Mouse (Mus musculus) neural tube, embryonic 11.5 days (tissue): ENCODE results near the gene Tex33. TPM values are rescaled to one million over a fixed set of nuclear protein-coding genes. Genes with fewer than 3 reads are reported as not detected.

Experiments used
- ATAC-seq: fragments of 200-750 bp; cut with Nextera tagmentation; 2 replicates; pipeline ENCODE4 v1.8.0; 2017; ENCODE audit warnings: moderate number of reproducible peaks, mild to moderate bottlenecking, moderate TSS enrichment, moderate library complexity; ENCODE audit not compliant: insufficient read depth, low FRiP score, low TSS enrichment
- DNase-seq: peaks from one replicate; pipeline ENCODE4 v3.0.0-alpha.2; 2015; ENCODE audit warnings: low spot score
- H3K27ac ChIP-seq: fragments of 300-500 bp; sonication (generic); 2 replicates; pipeline ENCODE4 v1.5.1; 2014; ENCODE audit warnings: low read depth, mild to moderate bottlenecking, low read length
- H3K27me3 ChIP-seq: fragments of 300-500 bp; sonication (generic); 2 replicates; pipeline ENCODE4 v1.6.1; 2014; ENCODE audit warnings: mild to moderate bottlenecking, low read length, mixed read lengths; ENCODE audit not compliant: control insufficient read depth, insufficient read depth
- H3K36me3 ChIP-seq: fragments of 300-500 bp; sonication (generic); 2 replicates; pipeline ENCODE4 v1.6.1; 2014; ENCODE audit warnings: mild to moderate bottlenecking, low read length, moderate library complexity, mixed read lengths; ENCODE audit not compliant: control insufficient read depth, insufficient read depth
- H3K4me1 ChIP-seq: fragments of 300-500 bp; sonication (generic); 2 replicates; pipeline ENCODE4 v1.6.1; 2014; ENCODE audit warnings: low read length, mixed read lengths; ENCODE audit not compliant: control insufficient read depth, insufficient read depth
- H3K4me2 ChIP-seq: fragments of 300-500 bp; sonication (generic); 2 replicates; pipeline ENCODE4 v1.6.1; 2014; ENCODE audit warnings: low read depth, mild to moderate bottlenecking, moderate library complexity
- H3K4me3 ChIP-seq: fragments of 300-500 bp; sonication (generic); 2 replicates; pipeline ENCODE4 v1.5.1; 2014; ENCODE audit warnings: low read depth, low read length
- H3K9ac ChIP-seq: fragments of 300-500 bp; sonication (generic); 2 replicates; pipeline ENCODE4 v1.6.1; 2014; ENCODE audit warnings: mild to moderate bottlenecking, low read length
- H3K9me3 ChIP-seq: fragments of 300-500 bp; sonication (generic); 2 replicates; pipeline ENCODE4 v1.6.1; 2016; ENCODE audit warnings: low read length; ENCODE audit not compliant: control insufficient read depth
- WGBS: fragments of 180-500 bp; shearing (Covaris S2); extraction: QIAGEN DNeasy Blood & Tissue Kit; methylation state at CpG from one replicate; pipeline ENCODE4 v1.1.7; 2014; 5-methylcytosine and 5-hydroxymethylcytosine counted together
- polyA plus RNA-seq: library from polyadenylated mRNA; unstranded; fragments of >200 nt; fragmentation: Nextera tagmentation; extraction: Ambion mirVana; gene quantifications from 2 replicates; pipeline ENCODE4 v1.2.1, GENCODE M21; 2014

The Tex33 gene
- polyA plus RNA-seq, 1 experiment from 2014 or later, result not detected

DNA sequence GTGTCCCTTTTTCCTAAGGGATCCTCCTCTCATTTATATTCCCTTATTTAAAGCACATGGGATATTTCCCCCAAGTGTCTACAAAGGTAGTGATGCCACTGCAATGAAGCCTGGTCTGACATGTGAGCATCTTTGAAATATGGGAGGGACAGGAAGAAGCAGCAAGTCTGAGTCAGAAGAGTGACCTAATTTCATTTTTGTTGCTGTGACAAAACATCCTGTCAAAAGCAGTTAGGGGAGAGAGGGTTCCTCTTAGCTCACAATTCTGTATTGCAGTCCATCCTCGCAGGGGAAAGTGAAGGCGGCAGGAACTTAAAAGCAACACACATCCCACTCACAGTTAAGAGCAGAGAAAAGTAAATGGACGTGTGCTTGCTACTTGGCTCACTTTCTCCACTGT, 4.9 kb downstream of the Tex33 start:
- Histone ChIP-seq H3K36me3 (no peaks in the 10 kb centered on the region), H3K27ac (no peak overlapping the region), H3K4me3 (no peak overlapping the region), H3K9me3 (no peaks in the 10 kb centered on the region), H3K9ac (no peak overlapping the region), H3K4me2 (no peak overlapping the region), H3K27me3 (no peaks in the 10 kb centered on the region), H3K4me1 (no peaks in the 10 kb centered on the region)
- no peak for ATAC-seq
- WGBS, result 73% methylated on average over 3 of the region's 3 CpGs
- DNase-seq, result no peak

DNA sequence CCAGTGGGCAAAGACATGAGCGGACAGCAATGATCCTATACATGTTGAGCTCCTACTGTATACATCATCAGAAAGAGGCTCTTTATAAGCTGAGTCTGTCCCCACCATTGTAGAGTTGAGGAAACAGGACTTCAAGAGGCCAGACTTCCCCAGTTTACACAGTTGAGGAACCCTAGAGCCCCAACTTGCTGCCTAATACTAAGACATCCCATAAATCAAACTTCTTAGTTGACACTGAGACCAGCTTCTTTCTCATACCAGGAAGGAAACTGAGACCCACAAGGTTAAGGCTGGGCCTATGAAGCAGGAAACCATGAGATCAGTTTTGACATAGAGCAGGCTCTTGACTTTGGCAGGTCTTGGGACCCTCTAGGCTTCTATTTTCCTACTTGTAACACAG, 10.1 kb downstream of the Tex33 start:
- Histone ChIP-seq H3K9ac (no peak overlapping the region), H3K27ac (no peak overlapping the region), H3K36me3 (no peaks in the 10 kb centered on the region), H3K9me3 (no peaks in the 10 kb centered on the region), H3K4me2 (no peak overlapping the region), H3K4me3 (no peak overlapping the region), H3K27me3 (no peaks in the 10 kb centered on the region), H3K4me1 (no peaks in the 10 kb centered on the region)
- ATAC-seq (no peak), DNase-seq (no peak)
- WGBS, result 89% methylated on average over 1 of the region's 1 CpGs

DNA sequence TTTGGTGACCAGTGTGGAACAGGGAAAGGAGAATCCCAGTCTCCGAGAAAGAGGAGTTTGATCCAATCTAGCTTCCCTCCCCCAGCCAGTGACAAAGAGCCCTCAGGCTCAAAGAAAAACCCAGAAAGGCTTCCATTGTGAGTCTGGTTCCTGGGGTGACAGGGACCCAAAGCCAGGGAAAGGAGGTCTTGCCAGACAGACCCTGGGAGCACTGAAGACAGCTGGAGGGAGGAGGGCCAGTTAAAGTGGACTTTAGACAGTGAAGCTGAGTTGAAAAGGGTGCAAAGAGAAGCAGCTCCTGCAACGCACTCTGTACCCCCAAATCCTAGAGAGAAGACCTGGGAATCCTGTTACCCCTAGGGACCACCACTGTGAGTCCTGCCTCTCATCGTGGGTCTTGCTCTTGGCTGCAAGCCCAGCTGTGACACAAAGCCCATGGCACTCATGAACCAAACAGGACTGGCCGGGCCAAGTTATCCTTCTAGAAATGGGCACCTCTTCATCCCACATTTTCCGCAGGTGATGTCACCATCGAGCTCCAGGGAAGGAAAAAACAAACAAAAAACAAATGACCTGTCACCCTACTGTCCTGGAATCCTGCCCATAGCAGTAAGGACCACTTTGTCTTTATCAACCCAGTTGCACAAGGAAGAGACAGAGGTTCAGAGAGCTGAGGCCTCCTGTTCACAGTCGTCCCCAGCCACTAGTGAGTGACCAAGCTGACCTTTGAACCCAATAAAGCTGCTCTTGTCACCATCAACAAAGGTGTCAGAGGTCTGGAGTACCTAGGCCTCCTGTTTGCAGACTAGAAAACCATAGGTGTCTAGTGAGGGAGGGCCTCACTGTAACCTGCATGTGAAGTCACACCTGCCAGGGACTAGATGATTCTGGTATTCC, 11.2 kb downstream of the Tex33 start:
- H3K9ac ChIP-seq, result no peak overlapping the region
- no peaks in the 10 kb centered on the region for H3K36me3 ChIP-seq
- H3K4me1 ChIP-seq, result no peaks in the 10 kb centered on the region
- DNase-seq (no peak), ATAC-seq (no peak)
- no peaks in the 10 kb centered on the region for H3K27me3 ChIP-seq
- H3K4me3 ChIP-seq, result no peak overlapping the region
- no peaks in the 10 kb centered on the region for H3K9me3 ChIP-seq
- H3K4me2 ChIP-seq, result no peak overlapping the region
- no peak overlapping the region for H3K27ac ChIP-seq
- 74% methylated on average over 7 of the region's 7 CpGs for WGBS

DNA sequence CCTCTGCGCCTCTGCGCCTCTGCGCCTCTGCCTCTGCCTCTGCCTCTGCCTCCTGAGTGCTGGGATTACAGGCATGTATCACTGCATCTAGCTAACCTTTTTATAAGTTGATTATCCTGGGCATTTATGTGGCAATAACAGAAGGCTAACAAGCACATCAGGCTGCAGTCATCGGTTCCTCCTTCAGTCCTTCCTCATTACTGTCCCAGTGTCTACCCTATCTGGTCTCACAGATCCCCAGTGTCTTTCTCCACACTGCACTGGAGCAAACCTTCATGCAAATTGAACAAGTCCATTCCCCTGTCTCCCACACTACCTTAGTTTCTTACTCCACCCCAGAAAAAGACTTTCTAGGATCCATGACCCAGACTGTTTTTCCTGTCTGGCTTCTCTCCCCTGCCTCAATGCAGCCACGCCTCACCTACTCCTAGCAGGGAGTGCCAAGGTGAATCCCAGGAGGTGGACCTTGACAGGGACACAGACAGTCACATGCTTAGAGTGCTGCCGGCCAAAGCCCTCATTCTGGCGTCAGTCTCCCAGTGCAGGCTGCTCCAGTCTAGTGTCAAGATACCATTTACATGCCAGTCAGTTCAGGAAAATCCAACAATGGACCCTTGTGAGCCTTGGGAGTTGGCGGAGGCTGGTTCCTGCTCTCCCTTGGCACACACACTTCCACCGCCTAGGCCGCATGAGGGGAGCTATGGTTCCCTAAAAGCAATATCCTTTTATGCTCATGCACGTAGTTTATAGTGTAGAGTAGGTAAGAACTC, 12.1 kb downstream of the Tex33 start:
- H3K27ac ChIP-seq, result no peak overlapping the region

DNA sequence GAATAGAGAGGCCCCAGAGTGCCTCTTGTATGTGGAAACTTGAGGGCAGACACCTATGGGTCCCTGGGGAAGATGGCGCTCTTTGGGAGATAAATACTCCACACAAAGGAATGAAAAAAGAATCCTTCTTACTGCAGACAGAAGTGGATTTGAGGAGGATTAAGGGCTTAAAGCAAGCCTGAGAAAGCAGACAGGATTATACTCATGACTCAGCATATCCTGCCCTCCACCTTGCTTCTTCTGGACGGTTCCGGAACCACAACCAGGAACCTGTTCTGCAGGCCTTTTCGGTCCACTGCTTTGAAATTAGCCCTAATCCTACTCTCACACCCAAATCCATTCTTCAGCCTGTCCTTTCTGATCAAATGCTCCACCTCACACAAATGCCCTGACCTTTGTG, 13.6 kb downstream of the Tex33 start:
- DNase-seq (no peak), ATAC-seq (no peak)
- no peaks in the 10 kb centered on the region for H3K27me3 ChIP-seq
- WGBS, result 96% methylated on average over 4 of the region's 4 CpGs
- H3K4me3 ChIP-seq, result no peak overlapping the region
- H3K9ac ChIP-seq, result no peak overlapping the region
- no peaks in the 10 kb centered on the region for H3K9me3 ChIP-seq
- H3K36me3 ChIP-seq, result no peaks in the 10 kb centered on the region
- no peak overlapping the region for H3K4me2 ChIP-seq
- no peaks in the 10 kb centered on the region for H3K4me1 ChIP-seq
- H3K27ac ChIP-seq, result no peak overlapping the region

More for the DNA sequence above, 12.1 kb downstream of the Tex33 start:
- Histone ChIP-seq H3K9ac (no peak overlapping the region), H3K9me3 (no peaks in the 10 kb centered on the region), H3K4me3 (no peak overlapping the region), H3K4me1 (no peaks in the 10 kb centered on the region), H3K27me3 (no peaks in the 10 kb centered on the region), H3K36me3 (no peaks in the 10 kb centered on the region), H3K4me2 (no peak overlapping the region)
- ATAC-seq (no peak), DNase-seq (no peak)
- WGBS, result 88% methylated on average over 11 of the region's 11 CpGs

DNA sequence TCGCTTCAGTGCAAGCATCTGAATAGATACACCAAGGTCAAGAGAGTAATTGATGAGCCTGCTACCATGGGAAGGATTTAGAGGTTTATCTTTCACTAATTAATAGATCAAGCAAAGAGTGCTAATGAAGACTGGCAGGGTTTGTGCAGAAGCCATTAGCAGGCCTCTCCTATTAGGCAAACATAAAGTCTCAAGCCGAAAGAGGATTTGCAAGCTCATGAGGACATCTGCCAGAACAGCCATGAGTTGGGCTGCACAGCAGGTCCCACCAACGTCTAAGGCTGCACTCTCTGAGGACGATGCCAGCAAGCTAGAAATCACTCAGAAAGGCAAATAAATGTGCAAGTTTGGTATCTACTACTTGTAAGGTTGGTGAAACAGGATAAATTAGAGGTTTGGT, 15.0 kb downstream of the Tex33 start:
- Histone ChIP-seq H3K9me3 (no peaks in the 10 kb centered on the region), H3K4me3 (no peak overlapping the region), H3K27ac (no peak overlapping the region), H3K4me2 (no peak overlapping the region), H3K9ac (no peak overlapping the region), H3K4me1 (no peaks in the 10 kb centered on the region), H3K27me3 (no peaks in the 10 kb centered on the region), H3K36me3 (no peaks in the 10 kb centered on the region)
- 83% methylated on average over 4 of the region's 4 CpGs for WGBS
- DNase-seq (no peak), ATAC-seq (no peak)

DNA sequence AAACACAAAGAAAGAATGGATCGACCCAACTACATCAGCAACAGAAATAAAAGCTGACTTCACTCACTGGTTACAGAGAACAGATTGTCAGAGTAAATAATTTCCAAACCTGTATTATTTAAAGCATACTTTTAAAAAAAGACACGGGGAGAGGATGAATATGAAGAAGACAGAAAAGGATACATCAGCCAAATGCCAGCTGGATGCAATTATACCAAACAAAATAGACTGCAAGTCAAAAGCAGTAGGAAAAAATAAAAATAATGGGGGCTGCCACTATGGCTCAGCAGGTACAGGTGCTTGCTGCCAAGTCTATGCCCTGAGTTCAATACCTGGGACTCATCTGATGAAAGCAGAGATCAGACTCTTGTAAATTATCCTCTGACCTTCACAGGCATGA, 15.5 kb downstream of the Tex33 start:
- ATAC-seq, result no peak
- no peaks in the 10 kb centered on the region for H3K27me3 ChIP-seq
- no peak overlapping the region for H3K4me2 ChIP-seq
- 86% methylated on average over 2 of the region's 2 CpGs for WGBS
- DNase-seq, result no peak
- H3K9ac ChIP-seq, result no peak overlapping the region
- H3K4me3 ChIP-seq, result no peak overlapping the region
- no peak overlapping the region for H3K27ac ChIP-seq
- no peaks in the 10 kb centered on the region for H3K4me1 ChIP-seq
- no peaks in the 10 kb centered on the region for H3K36me3 ChIP-seq
- H3K9me3 ChIP-seq, result no peaks in the 10 kb centered on the region

DNA sequence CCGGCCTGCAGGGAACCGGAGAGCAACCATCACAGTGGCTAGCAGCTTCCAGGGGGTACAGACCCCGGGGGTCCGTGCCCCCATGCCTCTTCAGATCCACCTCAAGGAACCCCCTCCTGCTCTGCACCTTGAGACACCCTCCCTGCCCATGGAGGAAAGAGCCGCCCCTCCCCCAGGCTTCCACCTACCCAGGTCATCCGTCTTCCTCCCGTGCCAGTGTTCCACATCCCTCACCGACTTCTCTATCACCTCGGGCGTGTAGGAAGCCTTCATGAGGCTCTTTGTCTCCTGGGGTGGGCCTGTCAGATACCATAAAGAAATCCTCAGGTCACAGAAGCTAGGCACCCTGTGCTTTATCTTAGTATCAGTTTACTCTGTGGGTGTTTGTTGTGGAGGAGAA, 17.2 kb downstream of the Tex33 start:
- WGBS, result 84% methylated on average over 10 of the region's 10 CpGs
- no peak overlapping the region for H3K9ac ChIP-seq

DNA sequence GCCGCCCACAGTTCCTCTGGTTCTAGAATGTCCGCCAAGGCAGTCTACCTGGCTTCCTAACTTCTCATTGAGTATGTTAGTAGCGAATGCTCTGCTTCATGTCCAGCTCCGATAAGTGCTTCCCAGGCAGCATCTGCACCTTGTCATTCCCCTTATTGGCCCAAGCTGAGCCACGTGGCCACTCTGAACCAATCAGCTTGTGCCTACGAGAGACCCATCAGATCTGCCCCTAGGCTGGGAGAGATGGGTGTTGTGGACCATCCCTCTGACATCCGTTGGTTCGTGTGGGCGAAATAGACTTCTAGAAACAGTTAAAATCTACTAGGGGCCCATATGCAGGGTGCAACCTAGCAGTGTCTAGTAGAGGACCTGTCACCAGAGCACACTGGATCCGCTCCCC, 17.9 kb downstream of the Tex33 start:
- DNase-seq, result no peak
- H3K36me3 ChIP-seq, result no peaks in the 10 kb centered on the region
- no peaks in the 10 kb centered on the region for H3K9me3 ChIP-seq
- 87% methylated on average over 10 of the region's 10 CpGs for WGBS
- no peak overlapping the region for H3K4me2 ChIP-seq
- H3K27me3 ChIP-seq, result no peaks in the 10 kb centered on the region
- H3K9ac ChIP-seq, result no peak overlapping the region
- no peak for ATAC-seq
- H3K4me1 ChIP-seq, result no peaks in the 10 kb centered on the region
- H3K27ac ChIP-seq, result no peak overlapping the region
- no peak overlapping the region for H3K4me3 ChIP-seq

More for the DNA sequence above, 17.2 kb downstream of the Tex33 start:
- no peaks in the 10 kb centered on the region for H3K4me1 ChIP-seq
- H3K4me3 ChIP-seq, result no peak overlapping the region
- no peak overlapping the region for H3K4me2 ChIP-seq
- no peak overlapping the region for H3K27ac ChIP-seq
- no peaks in the 10 kb centered on the region for H3K9me3 ChIP-seq
- H3K27me3 ChIP-seq, result no peaks in the 10 kb centered on the region
- no peaks in the 10 kb centered on the region for H3K36me3 ChIP-seq
- no peak for ATAC-seq
- no peak for DNase-seq
